Mouse (Mus musculus): ENCODE results near the gene Rad54l. TPM values are rescaled to one million over a fixed set of nuclear protein-coding genes. Genes with fewer than 3 reads are reported as not detected.

Gene Rad54l
- polyA plus RNA-seq, 1 experiment: 41.1 TPM

- Histone ChIP-seq H3K9ac (ENCODE audit: low read depth, poor library complexity, severe bottlenecking) (peak within 1 kb of the TSS; percentile 98), H3K9me3 (replicated peaks; ENCODE audit: control insufficient read depth, insufficient read depth, low read length, poor library complexity, severe bottlenecking) (no peaks in the 10 kb centered on the region), H3K27ac (ENCODE audit: insufficient read depth, low read length) (peak within 1 kb of the TSS; percentile 68), H3K4me3 (ENCODE audit: low read depth, low read length) (peak within 1 kb of the TSS; percentile 84), H3K27me3 (ENCODE audit: control insufficient read depth, insufficient read depth, low read length, poor library complexity, severe bottlenecking) (no peaks in the 10 kb centered on the region), H3K36me3 (ENCODE audit: control insufficient read depth, insufficient read depth, low read length, poor library complexity, severe bottlenecking) (peaks cover 11% of the 10 kb centered on the region), H3K4me1 (ENCODE audit: control insufficient read depth, insufficient read depth, low read length) (no peaks in the 10 kb centered on the region)
- TF ChIP-seq POLR2A (IDR thresholded peaks at IDR 0.05; ENCODE audit: insufficient read depth, low read length) (peak; percentile 59), EP300 (IDR thresholded peaks at IDR 0.05; ENCODE audit: insufficient read depth, low read depth, low read length) (no peak)
These were observed 48.4 kb downstream of the Rad54l start, which contains the start of the genes Uqcrh and Lrrc41 for GRCm38 (mm10) chr4:116074861-116075620. TSS of gene Uqcrh (minus strand) at chr4:116075071. TSS of gene Lrrc41 (plus strand) at chr4:116075269.

- H3K9me3 ChIP-seq (replicated peaks; ENCODE audit: control insufficient read depth, insufficient read depth, low read length, poor library complexity, severe bottlenecking): no peaks in the 10 kb centered on the region
- no peaks in the 10 kb centered on the region for H3K4me1 ChIP-seq (ENCODE audit: control insufficient read depth, insufficient read depth, low read length)
- peak overlapping the region; percentile 92 for H3K9ac ChIP-seq (ENCODE audit: low read depth, poor library complexity, severe bottlenecking)
- peaks cover 19% of the 10 kb centered on the region for H3K36me3 ChIP-seq (ENCODE audit: control insufficient read depth, insufficient read depth, low read length, poor library complexity, severe bottlenecking)
- peak overlapping the region; percentile 84 for H3K4me3 ChIP-seq (ENCODE audit: low read depth, low read length)
- no peaks in the 10 kb centered on the region for H3K27me3 ChIP-seq (ENCODE audit: control insufficient read depth, insufficient read depth, low read length, poor library complexity, severe bottlenecking)
- TF ChIP-seq POLR2A (IDR thresholded peaks at IDR 0.05; ENCODE audit: insufficient read depth, low read length): no peak
- TF ChIP-seq EP300 (IDR thresholded peaks at IDR 0.05; ENCODE audit: insufficient read depth, low read depth, low read length): no peak
- no peak for TF ChIP-seq CTCF (IDR thresholded peaks at IDR 0.05; ENCODE audit: low read depth, low read length)
- H3K27ac ChIP-seq (ENCODE audit: insufficient read depth, low read length): peak overlapping the region; percentile 68
These were observed 49.3 kb downstream of the Rad54l start for GRCm38 (mm10) chr4:116074145-116074675.

DNA sequence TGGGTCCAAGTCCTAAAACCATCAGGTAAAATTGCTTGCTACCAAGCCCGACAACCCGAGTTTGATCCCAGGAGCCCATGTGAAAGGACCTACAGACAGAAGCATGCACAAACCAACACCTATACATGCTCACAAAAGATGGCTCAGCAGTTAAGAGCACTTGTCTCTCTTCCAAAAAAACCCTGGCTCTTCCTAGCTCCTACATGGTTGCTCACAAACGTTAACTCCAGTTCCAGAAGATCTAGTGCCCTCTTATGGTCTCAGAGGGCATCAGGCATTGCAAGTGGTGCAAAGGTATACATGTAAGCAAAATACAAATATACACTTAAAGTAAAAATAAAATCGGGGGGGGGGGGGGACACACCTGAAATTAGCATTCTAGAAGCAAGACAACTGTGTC is 50.3 kb downstream of the Rad54l start:
- Histone ChIP-seq H3K9ac (ENCODE audit: low read depth, poor library complexity, severe bottlenecking) (peak overlapping the region; percentile 32; the same call in 1 of the 2 replicates), H3K4me1 (ENCODE audit: control insufficient read depth, insufficient read depth, low read length) (no peaks in the 10 kb centered on the region), H3K9me3 (replicated peaks; ENCODE audit: control insufficient read depth, insufficient read depth, low read length, poor library complexity, severe bottlenecking) (no peaks in the 10 kb centered on the region), H3K36me3 (ENCODE audit: control insufficient read depth, insufficient read depth, low read length, poor library complexity, severe bottlenecking) (peaks cover 29% of the 10 kb centered on the region), H3K27ac (ENCODE audit: insufficient read depth, low read length) (no peak overlapping the region), H3K27me3 (ENCODE audit: control insufficient read depth, insufficient read depth, low read length, poor library complexity, severe bottlenecking) (no peaks in the 10 kb centered on the region), H3K4me3 (ENCODE audit: low read depth, low read length) (no peak overlapping the region)
- no peak for TF ChIP-seq CTCF (IDR thresholded peaks at IDR 0.05; ENCODE audit: low read depth, low read length)

DNA sequence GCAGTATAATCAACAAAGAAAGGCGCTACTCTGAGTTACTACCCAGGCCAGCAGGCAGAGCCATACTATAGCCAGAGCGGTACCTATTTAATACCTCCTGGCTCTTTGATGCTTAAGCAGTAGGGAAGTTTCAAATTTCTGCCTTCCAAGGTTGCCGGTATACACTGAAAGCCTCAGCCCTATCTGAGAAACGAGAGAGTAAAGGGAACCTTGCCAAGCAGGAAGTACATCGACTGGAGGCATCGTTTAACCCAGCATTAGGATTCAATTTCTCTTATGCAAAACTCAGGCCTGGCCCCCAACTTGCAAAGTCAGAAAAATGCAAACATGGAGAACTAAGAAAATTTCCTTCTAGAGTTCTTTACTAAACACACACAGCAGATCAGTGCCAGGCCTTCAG is 53.4 kb downstream of the Rad54l start:
- TF ChIP-seq EP300 (IDR thresholded peaks at IDR 0.05; ENCODE audit: insufficient read depth, low read depth, low read length) (no peak), CTCF (IDR thresholded peaks at IDR 0.05; ENCODE audit: low read depth, low read length) (no peak), POLR2A (IDR thresholded peaks at IDR 0.05; ENCODE audit: insufficient read depth, low read length) (no peak)
- Histone ChIP-seq H3K9ac (ENCODE audit: low read depth, poor library complexity, severe bottlenecking) (no peak overlapping the region), H3K36me3 (ENCODE audit: control insufficient read depth, insufficient read depth, low read length, poor library complexity, severe bottlenecking) (peaks cover 50% of the 10 kb centered on the region)

GRCm38 (mm10) chr4:116063855-116064254 is 59.6 kb downstream of the Rad54l start:
- TF ChIP-seq POLR2A (IDR thresholded peaks at IDR 0.05; ENCODE audit: insufficient read depth, low read length): no peak
- TF ChIP-seq CTCF (IDR thresholded peaks at IDR 0.05; ENCODE audit: low read depth, low read length): no peak
- TF ChIP-seq EP300 (IDR thresholded peaks at IDR 0.05; ENCODE audit: insufficient read depth, low read depth, low read length): no peak
- H3K27me3 ChIP-seq (ENCODE audit: control insufficient read depth, insufficient read depth, low read length, poor library complexity, severe bottlenecking): no peaks in the 10 kb centered on the region

More for the DNA sequence above, 53.4 kb downstream of the Rad54l start:
- H3K4me1 ChIP-seq (ENCODE audit: control insufficient read depth, insufficient read depth, low read length): no peaks in the 10 kb centered on the region
- H3K27me3 ChIP-seq (ENCODE audit: control insufficient read depth, insufficient read depth, low read length, poor library complexity, severe bottlenecking): no peaks in the 10 kb centered on the region
- H3K27ac ChIP-seq (ENCODE audit: insufficient read depth, low read length): no peak overlapping the region
- no peaks in the 10 kb centered on the region for H3K9me3 ChIP-seq (replicated peaks; ENCODE audit: control insufficient read depth, insufficient read depth, low read length, poor library complexity, severe bottlenecking)
- H3K4me3 ChIP-seq (ENCODE audit: low read depth, low read length): no peak overlapping the region

GRCm38 (mm10) chr4:116059012-116059726 is 64.3 kb downstream of the Rad54l start:
- Histone ChIP-seq H3K9ac (ENCODE audit: low read depth, poor library complexity, severe bottlenecking) (no peak overlapping the region), H3K9me3 (replicated peaks; ENCODE audit: control insufficient read depth, insufficient read depth, low read length, poor library complexity, severe bottlenecking) (no peaks in the 10 kb centered on the region), H3K27ac (ENCODE audit: insufficient read depth, low read length) (no peak overlapping the region), H3K27me3 (ENCODE audit: control insufficient read depth, insufficient read depth, low read length, poor library complexity, severe bottlenecking) (no peaks in the 10 kb centered on the region), H3K4me1 (ENCODE audit: control insufficient read depth, insufficient read depth, low read length) (no peaks in the 10 kb centered on the region), H3K4me3 (ENCODE audit: low read depth, low read length) (no peak overlapping the region), H3K36me3 (ENCODE audit: control insufficient read depth, insufficient read depth, low read length, poor library complexity, severe bottlenecking) (no peaks in the 10 kb centered on the region)
- no peak for TF ChIP-seq POLR2A (IDR thresholded peaks at IDR 0.05; ENCODE audit: insufficient read depth, low read length)
- no peak for TF ChIP-seq CTCF (IDR thresholded peaks at IDR 0.05; ENCODE audit: low read depth, low read length)
- TF ChIP-seq EP300 (IDR thresholded peaks at IDR 0.05; ENCODE audit: insufficient read depth, low read depth, low read length): no peak

More at GRCm38 (mm10) chr4:116063855-116064254, 59.6 kb downstream of the Rad54l start:
- Histone ChIP-seq H3K9ac (ENCODE audit: low read depth, poor library complexity, severe bottlenecking) (no peak overlapping the region), H3K27ac (ENCODE audit: insufficient read depth, low read length) (no peak overlapping the region), H3K4me1 (ENCODE audit: control insufficient read depth, insufficient read depth, low read length) (no peaks in the 10 kb centered on the region), H3K36me3 (ENCODE audit: control insufficient read depth, insufficient read depth, low read length, poor library complexity, severe bottlenecking) (peaks cover 27% of the 10 kb centered on the region), H3K4me3 (ENCODE audit: low read depth, low read length) (no peak overlapping the region), H3K9me3 (replicated peaks; ENCODE audit: control insufficient read depth, insufficient read depth, low read length, poor library complexity, severe bottlenecking) (no peaks in the 10 kb centered on the region)
